Mouse (Mus musculus) bone marrow, adult 2 months (tissue): ENCODE data around the gene Tgfbr3.

Source experiments
- CTCF ChIP-seq: fragments of 200-500 bp; IDR thresholded peaks from 2 replicates; pipeline ENCODE4 v1.5.1; 2011; ENCODE audit warnings: low read length, control low read depth; ENCODE audit not compliant: control insufficient read depth, insufficient read depth
- POLR2A ChIP-seq: fragments of 200-500 bp; IDR thresholded peaks from 2 replicates; pipeline ENCODE4 v1.6.1; 2011; ENCODE audit warnings: low read depth, mild to moderate bottlenecking, control low read depth, low read length, borderline replicate concordance; ENCODE audit not compliant: control insufficient read depth

- no peak for TF ChIP-seq CTCF
- no peak for TF ChIP-seq POLR2A
Measured at GRCm38 (mm10) chr5:107227580-107227979, 61.8 kb downstream of the Tgfbr3 start.
